Mouse (Mus musculus) heart, postnatal 36 days (tissue): ENCODE measurements at regions not wholly inside any gene's neighbourhood (a gene's known extent, or its start where the extent isn't known, plus 50 kb on each side); places are given as distances from the start of the nearest gene placed in this dataset.
"Not testable (repeated sequence)": the region's sequence is repeated elsewhere in the genome, so short reads cannot be mapped to it uniquely, and the experiment has no call there.

ENCODE experiments used
- DNase-seq, 2 experiments: peaks; one replicate each; pipeline ENCODE4 v3.0.0; 2021 to 2022
- intact Hi-C: fragments of 180-260 bp; cut with DNase I; formaldehyde crosslinking; loops from one replicate; pipeline ENCODE4 v1.15.1; 2025

DNA sequence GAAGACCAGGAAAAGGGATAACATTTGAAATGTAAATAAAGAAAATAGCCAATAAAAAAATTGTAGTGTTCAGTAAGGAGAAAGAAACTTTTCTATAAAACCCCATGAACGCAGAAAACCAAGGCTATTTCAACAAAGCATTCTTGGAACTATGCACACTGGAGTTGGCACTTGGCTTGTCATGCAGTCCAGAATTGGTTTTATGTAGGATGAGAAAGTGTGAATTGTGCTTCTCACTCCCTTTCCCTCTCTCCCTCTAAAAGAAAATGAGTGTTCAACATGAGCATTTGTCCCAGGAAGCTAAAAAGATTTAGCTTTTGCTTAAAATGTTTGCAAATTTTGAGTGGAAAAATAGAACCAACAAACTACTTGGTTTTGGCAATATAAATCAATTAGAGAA lies 841.6 kb upstream of the Adam24 start:
- intact Hi-C loops, result no loop called here
- no peak for DNase-seq

DNA sequence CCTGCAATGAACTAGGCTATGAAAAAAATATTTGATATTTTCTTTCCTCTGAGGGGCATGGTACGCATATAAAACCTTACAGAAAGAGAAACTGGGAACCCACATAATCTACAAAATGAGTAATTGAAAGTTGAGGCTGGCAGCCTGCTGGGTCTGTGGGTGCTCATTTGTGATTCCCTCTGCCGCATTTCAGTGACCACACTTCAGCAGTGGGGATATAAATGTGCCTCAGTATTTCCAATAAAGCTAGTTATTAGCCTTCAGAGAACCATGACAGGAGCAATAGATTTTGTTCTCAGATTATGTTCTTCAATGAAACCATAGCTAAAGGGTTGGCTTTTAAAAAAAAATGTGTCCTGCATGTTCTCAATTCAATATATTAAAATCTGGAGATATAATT lies 828.0 kb upstream of the Adam24 start:
- intact Hi-C loops, result no loop called here
- DNase-seq, result no peak

DNA sequence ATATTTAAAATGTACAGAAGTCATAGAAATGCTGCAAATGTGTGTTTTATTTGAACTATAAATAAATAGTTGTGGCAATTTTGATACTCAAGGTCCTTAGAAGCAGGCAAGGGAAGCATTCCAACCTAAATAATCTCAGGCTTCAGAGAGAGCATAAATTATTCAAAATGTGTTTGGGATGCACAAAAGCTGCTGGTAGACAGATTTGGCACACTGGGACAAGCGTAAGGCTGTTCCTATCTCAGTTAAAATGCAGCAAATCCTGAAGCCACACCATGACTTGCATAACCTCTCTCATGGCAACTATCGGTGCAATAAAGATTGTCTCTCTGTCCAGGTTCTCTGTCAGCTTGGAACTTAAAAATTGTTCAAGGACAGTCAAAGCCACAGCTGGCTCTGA lies 812.3 kb upstream of the Adam24 start:
- intact Hi-C loops, result no loop called here
- DNase-seq, result no peak

DNA sequence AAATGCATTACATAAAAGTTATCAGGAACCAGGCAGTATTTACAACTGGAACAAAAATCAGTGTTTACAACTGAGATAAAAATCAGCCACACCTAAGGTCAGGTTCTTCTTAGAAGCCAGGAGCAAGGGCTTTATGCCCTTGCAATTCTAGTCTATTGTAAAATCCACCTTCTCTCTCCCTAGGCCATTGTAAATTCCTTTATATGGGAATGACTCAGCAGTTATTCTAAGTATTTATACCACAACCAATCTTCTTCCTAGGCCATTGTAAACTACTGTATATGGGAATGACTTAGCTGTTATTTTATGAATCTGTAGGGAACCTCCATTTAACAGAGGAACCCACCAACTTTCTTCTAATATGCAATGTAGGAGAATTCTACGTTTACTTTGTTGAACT lies 772.6 kb upstream of the Adam24 start:
- no peak for DNase-seq
- intact Hi-C loops, result no loop called here

DNA sequence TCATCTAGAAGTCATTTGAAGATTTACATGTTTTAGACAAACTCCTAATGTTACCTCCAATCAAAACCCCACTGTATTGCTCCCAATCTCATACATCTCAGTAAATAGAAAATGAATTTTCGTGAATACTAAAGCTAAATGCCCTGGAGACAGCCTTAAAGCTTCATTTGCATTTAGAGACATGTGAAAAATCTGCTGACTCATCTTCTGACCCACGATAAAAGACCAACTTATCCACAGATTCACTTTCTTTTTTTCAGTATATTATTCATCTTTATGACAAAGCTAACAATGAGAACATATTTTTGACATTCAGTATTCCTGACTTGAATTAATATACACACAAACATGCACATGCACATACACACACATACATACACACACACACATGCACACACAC lies 762.0 kb upstream of the Adam24 start:
- intact Hi-C loops, result no loop called here
- no peak for DNase-seq

DNA sequence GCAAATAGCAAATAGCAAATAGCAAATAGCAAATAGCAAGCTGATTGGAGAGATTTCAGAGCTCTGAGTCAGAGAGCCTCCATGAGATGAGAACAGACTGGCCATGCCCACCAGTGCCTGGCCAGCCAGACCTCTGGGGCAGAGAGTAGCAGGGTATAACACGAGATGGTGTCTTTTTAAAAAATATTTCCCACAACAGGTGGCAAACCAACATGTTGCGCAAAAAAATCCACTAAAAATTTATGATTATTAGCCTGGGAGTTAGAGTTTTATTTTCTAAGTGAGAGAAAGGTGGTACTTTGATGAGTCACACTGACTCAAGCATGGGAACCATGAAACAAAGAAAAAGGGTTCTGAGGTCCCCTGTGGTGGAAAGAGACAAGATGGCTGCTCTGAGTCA lies 753.5 kb upstream of the Adam24 start:
- intact Hi-C loops, result no loop called here
- no peak for DNase-seq

DNA sequence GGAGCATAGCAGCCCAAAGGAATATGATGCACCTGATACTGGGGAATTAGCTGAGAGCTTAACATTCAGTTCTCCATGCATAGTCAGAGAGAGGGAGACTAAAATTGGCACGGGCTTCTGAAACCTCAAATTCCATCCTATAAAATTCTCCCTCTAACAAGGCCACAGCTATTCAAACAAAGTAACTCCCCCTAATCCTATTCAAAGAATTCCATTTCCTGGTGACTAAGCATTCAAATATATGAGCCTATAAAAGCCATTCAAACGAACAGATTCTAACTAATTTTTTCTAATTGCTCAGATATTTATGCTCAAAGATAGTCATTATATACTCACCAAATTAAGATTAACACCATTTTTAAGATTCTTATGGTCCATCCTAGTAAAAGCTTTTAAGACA lies 751.1 kb upstream of the Adam24 start:
- DNase-seq, result no peak
- intact Hi-C loops, result no loop called here

DNA sequence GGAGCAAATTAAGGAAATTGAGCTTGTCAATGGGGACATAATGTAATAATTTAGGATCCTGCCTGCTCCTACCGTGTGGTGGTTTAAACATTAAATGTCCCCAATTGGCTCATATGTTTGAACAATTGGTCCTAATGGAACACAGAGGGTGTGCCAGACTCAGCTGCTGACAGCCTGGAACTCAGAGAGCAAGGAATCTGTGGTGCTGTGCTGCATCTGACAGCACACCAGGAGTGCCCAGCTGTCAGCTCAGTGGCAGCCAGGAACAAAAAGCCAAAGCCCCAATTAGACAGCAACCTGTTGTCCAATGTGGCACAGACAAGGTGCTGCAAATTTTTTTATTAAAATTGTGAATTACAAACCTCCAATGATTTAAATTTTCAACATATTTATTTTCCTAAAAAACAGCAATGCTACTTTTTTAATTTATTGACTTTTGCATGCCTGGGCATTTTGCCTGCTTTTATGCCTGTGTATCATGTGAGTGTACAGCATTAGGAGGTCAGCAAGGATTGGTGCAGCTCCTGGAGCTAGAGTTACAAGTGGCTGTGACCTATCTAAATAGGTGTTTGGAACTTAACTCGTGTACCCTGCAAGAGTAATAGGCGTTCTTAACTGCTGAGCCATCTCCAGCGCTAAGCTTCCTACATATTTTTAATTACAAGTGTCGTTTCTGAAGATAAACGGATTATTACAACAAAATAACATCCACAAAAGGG lies 724.5 kb upstream of the Adam24 start:
- intact Hi-C loops, result no loop called here
- DNase-seq, result no peak

DNA sequence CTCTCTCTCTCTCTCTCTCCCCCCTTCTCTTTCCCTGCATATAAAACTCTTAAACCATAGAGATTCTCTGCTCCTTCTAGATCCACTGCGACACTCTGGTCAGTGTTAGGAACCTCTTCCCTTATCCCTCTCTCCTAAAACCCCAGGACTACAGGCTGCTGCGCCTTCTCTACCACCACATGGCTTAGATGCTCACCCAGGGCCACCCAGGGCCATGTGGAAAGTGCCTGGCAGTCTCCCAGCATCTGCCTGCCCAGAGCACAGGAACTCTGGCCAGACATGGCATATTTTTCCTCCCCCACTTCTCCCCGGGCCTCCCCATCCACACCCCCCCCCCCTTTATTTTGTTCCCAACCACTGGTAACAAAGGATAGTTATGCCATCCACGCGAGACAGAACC lies 720.4 kb upstream of the Adam24 start:
- intact Hi-C loops, result no loop called here
- no peak for DNase-seq

DNA sequence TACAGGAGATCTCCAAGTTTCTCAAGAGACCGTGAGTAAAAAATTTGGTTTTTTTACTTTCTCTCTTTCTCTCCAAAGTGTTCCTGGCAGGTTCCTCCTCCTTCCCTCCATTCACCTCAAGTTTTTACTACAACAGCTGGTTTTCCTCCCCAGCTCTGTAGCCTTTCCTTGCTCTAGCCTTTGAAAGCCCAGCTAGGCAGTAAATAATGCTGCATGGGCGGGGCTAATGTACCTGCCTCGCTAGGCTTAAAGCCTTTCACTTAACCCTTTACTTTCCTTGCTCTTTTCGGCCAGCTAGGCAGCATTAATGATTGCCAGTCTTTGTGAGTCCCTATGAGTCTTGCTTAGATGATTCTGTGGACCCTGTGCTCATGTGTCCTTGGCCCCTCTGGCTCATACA lies 720.0 kb upstream of the Adam24 start:
- intact Hi-C loops, result no loop called here
- no peak for DNase-seq

DNA sequence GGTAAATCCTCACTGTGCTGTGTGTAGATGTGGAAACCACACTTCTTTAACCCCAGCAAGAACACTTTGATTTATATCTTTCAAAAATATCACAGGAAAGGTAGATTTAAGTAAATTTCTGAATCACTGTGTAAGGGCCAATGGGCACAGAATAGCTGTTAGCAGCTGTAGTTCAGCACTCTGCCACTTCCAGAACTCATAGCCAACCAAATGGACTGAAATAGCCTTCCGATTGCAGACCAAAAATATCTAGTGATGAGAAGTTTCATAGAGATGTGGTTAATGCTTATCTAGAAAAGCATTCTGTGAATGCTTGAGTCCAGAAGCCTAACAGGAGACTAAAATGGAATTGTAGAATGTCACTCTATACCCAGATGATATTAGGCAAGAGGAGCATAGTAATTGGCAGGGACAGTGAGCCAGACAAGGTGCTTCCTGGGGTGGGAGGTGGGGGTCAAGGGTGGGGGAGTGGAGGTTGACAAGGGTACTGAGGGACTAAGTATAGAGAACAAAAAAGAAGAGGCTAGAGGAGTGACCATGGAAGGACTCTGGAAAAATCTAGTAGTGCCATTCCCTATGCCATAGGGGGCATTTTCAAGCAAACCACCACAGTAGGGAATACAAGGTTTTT lies 669.6 kb upstream of the Adam24 start:
- no peak for DNase-seq
- intact Hi-C loops, result no loop called here

DNA sequence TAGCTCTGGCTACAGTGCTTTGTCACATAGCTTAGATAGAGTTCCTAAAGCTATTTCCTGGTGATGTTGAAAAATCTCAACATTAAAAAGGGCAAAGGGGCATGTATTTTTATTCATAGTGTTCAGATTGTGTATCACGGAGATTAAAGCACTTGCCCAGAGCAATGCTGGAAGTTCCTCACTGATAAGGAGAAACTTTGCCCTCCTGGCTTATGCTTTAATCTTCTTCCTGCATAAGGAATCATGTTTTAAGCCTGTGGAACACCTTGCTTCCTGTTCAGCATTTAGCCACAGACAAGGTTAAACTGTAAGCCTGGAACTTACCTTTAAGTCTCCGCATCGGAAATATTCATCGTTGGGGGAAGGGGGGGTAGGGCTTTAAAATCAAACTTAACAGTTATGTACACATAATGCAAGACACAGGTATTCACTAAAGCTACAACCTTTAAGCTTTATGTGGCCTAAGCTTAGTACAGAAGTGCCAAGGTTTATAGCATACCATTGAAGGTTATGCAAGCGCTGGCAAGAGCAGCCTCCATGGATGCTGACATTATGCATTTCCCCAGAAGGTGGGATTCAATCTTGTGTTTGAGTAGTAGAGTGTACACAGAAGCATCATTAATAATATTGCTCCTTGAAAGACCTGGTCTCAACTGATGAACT lies 655.5 kb upstream of the Adam24 start:
- intact Hi-C loops, result no loop called here

DNA sequence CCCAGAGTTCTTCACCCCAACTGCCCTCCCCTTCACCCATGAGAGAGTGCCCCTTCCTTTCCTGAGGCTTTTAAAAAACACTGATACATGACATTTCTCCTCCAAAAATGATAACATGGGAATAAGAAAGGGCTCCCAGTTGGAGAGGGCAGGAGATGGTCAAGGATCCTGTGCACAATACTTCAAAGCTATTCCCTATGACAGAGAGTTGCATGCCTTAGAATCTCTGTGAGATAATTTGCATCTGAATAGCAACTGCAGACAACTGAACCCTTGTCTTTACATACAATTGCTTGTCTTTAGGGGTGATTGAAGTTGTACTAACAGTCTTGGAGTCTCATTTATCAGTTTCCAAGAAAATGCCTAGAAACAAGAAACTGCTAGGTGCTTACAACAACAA lies 610.7 kb upstream of the Adam24 start:
- no peak for DNase-seq
- intact Hi-C loops, result no loop called here

More for the DNA sequence above, 655.5 kb upstream of the Adam24 start:
- DNase-seq, result no peak

DNA sequence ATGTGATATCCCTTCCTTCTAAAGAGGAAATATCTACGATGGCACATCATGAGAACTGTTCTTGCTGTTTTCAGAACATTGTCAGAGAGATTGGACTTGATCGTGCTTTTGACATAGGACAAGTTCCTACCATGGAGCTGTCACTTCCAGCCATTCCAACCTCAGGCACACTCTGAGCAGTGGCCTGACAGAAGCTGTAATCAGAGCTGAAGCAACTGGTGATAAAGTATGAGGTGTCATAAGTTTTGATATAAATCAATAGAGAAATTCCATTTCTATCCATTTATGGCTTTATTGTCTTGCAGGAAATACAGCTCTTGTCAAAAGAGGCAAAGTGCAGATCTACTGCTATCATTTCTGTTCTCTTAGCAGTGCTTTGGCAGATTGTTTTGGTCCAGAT lies 603.7 kb upstream of the Adam24 start:
- DNase-seq, result no peak
- intact Hi-C loops, result no loop called here

DNA sequence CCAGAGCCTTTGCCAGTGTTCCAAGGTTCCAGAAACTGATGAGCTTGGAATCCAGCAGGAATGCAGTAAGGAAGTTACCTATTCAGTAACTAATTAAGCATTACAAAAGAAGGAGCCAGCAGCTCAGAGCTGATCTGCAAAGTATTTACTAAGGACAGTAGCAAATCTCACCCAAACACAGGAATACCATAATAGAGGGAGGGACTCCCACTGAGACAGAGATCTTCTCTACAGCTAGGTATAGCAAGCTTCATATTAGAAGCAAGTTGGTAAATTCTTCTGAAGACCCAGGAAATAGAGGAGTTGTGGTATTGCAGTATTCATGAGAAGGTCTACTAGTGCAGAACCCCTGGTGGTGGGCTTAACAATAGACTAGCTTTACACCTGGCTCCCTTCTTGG lies 593.9 kb upstream of the Adam24 start:
- intact Hi-C loops, DNase-seq: not testable (repeated sequence)

DNA sequence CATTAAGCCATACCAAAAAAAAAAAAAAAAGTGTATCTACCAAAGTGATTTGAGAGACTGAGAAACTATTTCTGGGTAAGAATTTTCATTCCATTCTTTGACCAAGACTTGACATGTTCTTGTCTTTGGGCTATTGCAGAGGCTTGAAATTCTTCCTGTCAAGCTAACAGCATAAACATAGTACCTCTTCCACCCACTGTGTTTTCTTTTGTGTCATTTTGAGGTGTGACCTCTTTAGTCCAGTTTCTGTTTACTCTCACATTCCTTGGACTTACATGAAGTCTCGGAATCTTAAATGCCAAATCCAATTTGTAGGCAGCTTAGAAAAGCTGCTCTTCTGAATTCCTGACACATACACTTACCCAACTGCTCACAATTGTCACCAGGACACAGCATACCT lies 590.7 kb upstream of the Adam24 start:
- intact Hi-C loops, result no loop called here
- DNase-seq, result no peak

DNA sequence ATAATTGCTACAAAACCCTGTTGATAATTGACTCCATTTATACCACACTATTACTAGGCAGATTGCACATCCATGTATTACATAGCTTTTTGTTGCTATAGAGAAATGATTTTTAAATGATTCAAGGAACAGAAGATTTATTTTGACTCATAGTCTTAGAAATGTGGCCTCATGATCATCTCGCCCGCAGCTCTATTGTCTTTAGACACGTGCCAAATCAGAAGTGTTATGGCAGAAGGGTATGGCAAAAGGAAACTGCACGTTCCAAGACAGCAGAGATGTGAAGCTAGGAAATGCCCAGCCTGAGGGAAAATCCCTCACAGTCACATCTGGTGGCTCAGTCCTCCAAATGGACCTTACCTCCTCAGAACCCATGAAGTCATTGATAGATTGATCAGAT lies 585.5 kb upstream of the Adam24 start:
- intact Hi-C loops, result no loop called here
- DNase-seq, result no peak

DNA sequence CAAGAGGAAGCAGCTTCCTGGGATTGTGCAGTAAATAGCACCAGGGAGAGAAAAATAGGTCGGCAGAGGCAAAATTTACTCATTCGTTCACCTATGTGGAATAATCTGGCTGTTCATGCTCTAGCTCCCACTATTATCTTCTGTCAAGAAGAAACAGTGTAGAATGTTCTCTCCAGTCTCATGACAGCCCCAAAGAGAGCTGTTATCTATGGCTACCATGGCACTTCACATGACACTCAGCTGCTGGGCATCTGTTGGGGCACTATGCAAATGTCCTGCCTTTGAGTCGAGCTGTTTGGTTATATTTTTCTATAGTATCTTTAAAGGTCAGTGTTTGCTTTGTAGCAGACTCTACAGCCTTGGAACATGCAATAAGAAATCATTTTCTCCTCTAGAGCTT lies 550.5 kb upstream of the Adam24 start:
- intact Hi-C loops, result no loop called here
- no peak for DNase-seq

DNA sequence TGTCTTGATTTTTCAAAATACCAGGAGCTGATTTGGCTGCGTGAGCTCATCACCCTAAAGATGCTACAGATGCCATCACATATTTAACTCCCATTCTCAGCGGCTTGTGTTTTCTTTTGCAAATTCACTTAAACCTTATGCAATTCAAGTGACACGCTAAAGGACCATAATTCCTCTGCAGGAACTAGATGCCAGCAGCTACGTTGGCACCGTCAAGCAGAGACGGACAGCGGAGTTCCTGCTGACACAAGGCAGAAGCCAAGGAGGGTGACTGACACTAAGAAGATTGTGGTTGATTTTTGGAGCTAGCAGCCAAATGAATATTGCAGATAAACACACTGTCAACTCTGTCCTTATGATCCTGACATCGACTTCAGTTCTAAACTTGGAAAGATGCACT lies 547.7 kb upstream of the Adam24 start:
- intact Hi-C loops, result no loop called here
- no peak for DNase-seq

DNA sequence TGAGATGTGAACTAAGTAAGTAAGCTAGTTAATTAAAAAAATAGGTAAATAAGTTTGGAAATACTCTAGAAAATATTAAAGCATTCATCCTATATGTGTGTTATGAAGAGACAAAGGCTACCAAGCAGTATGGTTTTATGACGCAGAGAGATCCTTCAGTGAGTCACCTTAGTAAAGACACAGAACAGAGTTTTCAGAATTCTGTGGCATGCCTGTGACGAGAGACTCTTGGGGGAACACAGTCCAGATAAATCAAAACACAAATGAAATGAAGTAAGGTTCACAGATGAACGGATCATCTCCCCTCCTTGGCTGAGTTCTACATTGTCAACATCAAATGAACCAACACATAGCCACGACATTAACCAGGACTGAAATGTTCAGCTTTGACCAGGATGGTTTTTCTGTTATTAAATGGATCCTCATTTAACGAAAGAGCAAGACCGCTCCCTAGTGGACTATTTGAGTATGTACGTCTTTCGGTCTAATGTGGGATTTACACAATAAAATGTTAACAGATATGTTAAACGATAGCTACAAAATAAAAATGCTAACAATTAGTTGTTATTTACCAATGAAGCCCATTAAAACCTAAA lies 542.1 kb upstream of the Adam24 start:
- intact Hi-C loops, result loop anchor here (5.0 kb wide), 1 partner anchor 545 kb away; no protein-coding TSS in a partner anchor
- DNase-seq, result no peak

DNA sequence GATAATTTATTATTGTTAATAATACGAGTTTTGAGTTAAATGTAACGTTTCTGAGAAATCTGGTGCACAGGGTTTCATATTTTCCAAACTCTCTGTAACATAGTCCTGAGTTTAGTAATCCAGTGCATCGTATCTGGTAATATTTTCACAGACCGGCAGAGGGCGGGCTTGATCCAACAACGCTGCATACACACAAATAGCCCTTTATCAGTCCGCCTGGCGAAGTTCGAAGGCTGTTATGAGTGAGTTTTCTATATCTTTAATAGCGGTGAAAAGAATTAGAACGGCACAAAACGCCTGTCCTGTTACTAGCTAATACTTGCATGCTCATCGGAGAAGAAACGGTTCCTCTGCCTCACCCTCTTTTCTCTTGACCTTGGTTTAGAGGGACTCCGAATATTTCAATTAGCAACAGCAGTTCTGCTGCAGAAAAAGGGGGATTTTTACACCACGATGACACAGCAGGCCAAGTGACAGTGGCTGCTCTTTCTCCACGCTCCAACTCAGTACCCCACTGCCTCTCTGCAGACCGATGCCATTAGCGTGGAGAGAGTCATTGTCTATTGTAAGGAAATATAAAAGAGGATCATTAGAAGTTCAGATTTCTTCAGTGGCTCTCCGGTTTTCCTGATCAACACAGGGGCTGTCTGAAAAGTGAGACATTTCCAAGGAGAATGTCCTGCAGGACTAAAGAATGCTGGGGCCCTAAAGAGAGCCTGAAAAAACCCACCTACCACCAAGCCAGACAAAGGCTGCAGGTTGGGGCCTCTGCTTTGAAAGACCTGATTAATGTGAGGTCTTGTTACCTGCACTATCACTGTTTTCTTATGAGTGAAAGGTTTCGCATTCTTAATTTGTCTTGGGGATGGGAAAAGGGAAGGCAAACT lies 523.7 kb upstream of the Adam24 start:
- DNase-seq, result peak; percentile 50 to 67
- intact Hi-C loops, result loop anchor here (1.0 to 5.0 kb wide), 2 partner anchors 267 to 346 kb away; no protein-coding TSS in a partner anchor
